43 mouse cellular contexts compared by ENCODE assay signal in genomic region chr1:133362103-133362502, GRCm38 (mm10). TPM values are rescaled to one million over a fixed set of nuclear protein-coding genes. Genes with fewer than 3 reads are reported as not detected.
"Had no signal": no experiment of that assay in that cellular context is flagged by ENCODE, and none has a peak within 500 bp of the region (broad histone marks: within the 10 kb centered on the region; RNA-seq: fewer than 3 reads in every experiment).

No protein-coding gene starts in this region.

- H3K9ac ChIP-seq: forebrain, embryonic 15.5 days; forebrain, postnatal 0 days; heart, embryonic 12.5 days; hindbrain, embryonic 12.5 days; hindbrain, embryonic 14.5 days; intestine, embryonic 15.5 days; kidney, embryonic 15.5 days; limb, embryonic 13.5 days; limb, embryonic 15.5 days had no signal

- H3K4me3 ChIP-seq: forebrain, embryonic 15.5 days; heart, embryonic 10.5 days; heart, embryonic 12.5 days; hindbrain, embryonic 10.5 days; hindbrain, embryonic 12.5 days; intestine, embryonic 15.5 days; kidney, embryonic 15.5 days; limb, embryonic 13.5 days; limb, embryonic 15.5 days had no signal

- ATAC-seq: forebrain, embryonic 15.5 days; forebrain, postnatal 0 days; hindbrain, embryonic 16.5 days; inflammation-experienced regulatory T-cells, adult 6 months; intestine, embryonic 15.5 days had no signal

- H3K36me3 ChIP-seq: forebrain, embryonic 15.5 days; heart, embryonic 10.5 days; heart, embryonic 12.5 days; hindbrain, embryonic 10.5 days; hindbrain, embryonic 12.5 days; intestine, embryonic 15.5 days; kidney, embryonic 15.5 days; limb, embryonic 13.5 days; limb, embryonic 15.5 days had no signal

- DNase-seq: forebrain, postnatal 0 days; gastrocnemius, postnatal 25 days; heart, adult 18-20 months; heart, postnatal 10 days; heart, postnatal 4 days; kidney, adult 18-20 months; kidney, adult 8-10 months; kidney, postnatal 14 days; kidney, postnatal 36 days; layer of hippocampus, adult 9-11 months; layer of hippocampus, postnatal 36 days; left cerebral cortex, postnatal 4 days had no signal

- H3K9me3 ChIP-seq: forebrain, embryonic 15.5 days; heart, embryonic 10.5 days; heart, embryonic 12.5 days; hindbrain, embryonic 10.5 days; hindbrain, embryonic 12.5 days; intestine, embryonic 15.5 days; kidney, embryonic 15.5 days; limb, embryonic 13.5 days; limb, embryonic 15.5 days had no signal

- H3K27ac ChIP-seq: forebrain, embryonic 15.5 days; heart, embryonic 10.5 days; hindbrain, embryonic 10.5 days; hindbrain, embryonic 12.5 days; hindbrain, embryonic 14.5 days; intestine, embryonic 15.5 days; kidney, embryonic 15.5 days; kidney, postnatal 0 days; limb, embryonic 13.5 days; limb, embryonic 15.5 days had no signal

- H3K4me2 ChIP-seq: forebrain, embryonic 15.5 days; hindbrain, embryonic 12.5 days; hindbrain, embryonic 14.5 days; limb, embryonic 15.5 days had no signal

RNA-seq across cellular contexts. Expression of gene Etnk2, which starts 1.3 kb away (rescaled TPM):
- total RNA-seq: granulocyte monocyte progenitor cell, adult 5-6 weeks had no signal
- polyA plus RNA-seq: inflammation-experienced regulatory T-cells, adult 6 months had no signal

RNA-seq across cellular contexts. Expression of gene Ren1, which starts 11.8 kb away (rescaled TPM):
- total RNA-seq: gastrocnemius, adult 8-10 months; gastrocnemius, postnatal 25 days; gastrocnemius, postnatal 4 days; granulocyte monocyte progenitor cell, adult 5-6 weeks; heart, adult 18-20 months; layer of hippocampus, adult 8-10 months; layer of hippocampus, postnatal 36 days; left cerebral cortex, adult 18-20 months; left cerebral cortex, adult 8-10 months; left cerebral cortex, postnatal 10 days; left cerebral cortex, postnatal 25 days; left cerebral cortex, postnatal 4 days had no signal
- polyA plus RNA-seq: forebrain, embryonic 15.5 days; frontal cortex, adult 2 months; heart, embryonic 14.5 days; inflammation-experienced regulatory T-cells, adult 6 months; limb, embryonic 11.5 days had no signal

RNA-seq across cellular contexts. Expression of gene Kiss1, which starts 40.4 kb away (rescaled TPM):
- total RNA-seq: forebrain, postnatal 0 days; gastrocnemius, adult 8-10 months; gastrocnemius, postnatal 25 days; gastrocnemius, postnatal 4 days; granulocyte monocyte progenitor cell, adult 5-6 weeks; heart, adult 18-20 months; heart, adult 8-10 months; heart, postnatal 10 days; heart, postnatal 25 days; heart, postnatal 4 days; layer of hippocampus, adult 18-20 months; layer of hippocampus, adult 8-10 months; layer of hippocampus, postnatal 14 days; layer of hippocampus, postnatal 36 days; left cerebral cortex, adult 18-20 months; left cerebral cortex, adult 8-10 months; left cerebral cortex, postnatal 10 days; left cerebral cortex, postnatal 4 days had no signal
- polyA plus RNA-seq: forebrain, embryonic 15.5 days; forebrain, postnatal 0 days; heart, embryonic 10.5 days; heart, embryonic 12.5 days; heart, embryonic 14.5 days; heart, embryonic 16.5 days; hindbrain, embryonic 10.5 days; hindbrain, embryonic 12.5 days; hindbrain, embryonic 14.5 days; hindbrain, embryonic 16.5 days; inflammation-experienced regulatory T-cells, adult 6 months; intestine, embryonic 15.5 days; intestine, postnatal 0 days; kidney, embryonic 15.5 days; kidney, postnatal 0 days; large intestine, adult 2 months; limb, embryonic 11.5 days; limb, embryonic 13.5 days; limb, embryonic 15.5 days had no signal

RNA-seq across cellular contexts. Expression of gene Golt1a, which starts 52.5 kb away (rescaled TPM):
- total RNA-seq: gastrocnemius, adult 8-10 months; gastrocnemius, postnatal 25 days; gastrocnemius, postnatal 4 days; granulocyte monocyte progenitor cell, adult 5-6 weeks; heart, adult 18-20 months; heart, adult 8-10 months; heart, postnatal 10 days; heart, postnatal 25 days; heart, postnatal 4 days; layer of hippocampus, adult 18-20 months; layer of hippocampus, adult 8-10 months; layer of hippocampus, postnatal 14 days; layer of hippocampus, postnatal 36 days had no signal
- polyA plus RNA-seq: forebrain, postnatal 0 days; heart, embryonic 12.5 days; heart, embryonic 14.5 days; heart, embryonic 16.5 days; hindbrain, embryonic 10.5 days; hindbrain, embryonic 12.5 days; hindbrain, embryonic 14.5 days; hindbrain, embryonic 16.5 days; inflammation-experienced regulatory T-cells, adult 6 months; limb, embryonic 11.5 days; limb, embryonic 13.5 days; limb, embryonic 15.5 days had no signal
